Mouse (Mus musculus) lung, postnatal 14 days (tissue): ENCODE measurements around the gene Klrg2.

ENCODE experiments used
- DNase-seq: peaks from one replicate; pipeline ENCODE4 v3.0.0; 2021

Klrg2 gene

DNA sequence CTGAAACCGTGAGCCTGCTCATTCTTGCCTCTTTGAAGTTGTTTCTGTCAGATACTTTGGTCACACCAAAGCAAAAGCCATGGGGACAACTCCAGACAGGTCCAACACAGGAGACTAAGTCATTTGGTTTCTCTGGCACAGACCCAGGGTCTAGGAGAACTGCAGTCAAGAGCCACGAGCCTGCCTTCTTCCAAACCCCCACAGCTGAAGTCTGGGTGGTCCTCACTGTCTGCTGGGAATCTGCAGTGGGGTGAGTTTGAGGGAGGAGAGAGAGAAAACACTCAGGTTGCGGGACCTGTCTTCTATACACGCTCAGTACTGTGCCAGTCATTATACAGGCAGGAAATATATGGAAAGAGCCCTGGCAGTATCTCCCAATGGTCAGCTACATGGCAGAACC, 9.6 kb downstream of the Klrg2 start:
- DNase-seq = no peak

GRCm38 (mm10) chr6:38627081-38627480, 10.0 kb downstream of the Klrg2 start:
- DNase-seq = no peak

DNA sequence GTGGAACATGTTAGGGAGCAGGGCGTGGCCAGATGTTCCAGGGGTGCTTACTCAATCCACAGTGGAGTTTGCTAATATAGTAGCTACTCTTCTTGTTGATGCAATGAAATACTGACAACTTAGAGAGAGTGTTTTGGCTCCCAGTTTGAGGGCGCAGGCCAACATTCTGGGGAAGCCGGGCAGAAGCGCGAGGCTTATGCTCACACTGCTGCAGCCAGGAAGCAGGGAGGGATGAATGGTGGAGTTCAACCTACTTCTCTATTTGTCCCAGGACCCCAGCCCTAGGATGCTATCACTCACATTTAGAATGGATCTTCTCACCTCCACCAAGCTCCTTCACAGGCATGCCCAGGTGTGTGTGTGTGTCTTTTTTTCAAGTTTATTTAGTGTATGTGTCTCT, 11.0 kb downstream of the Klrg2 start:
- no peak for DNase-seq

DNA sequence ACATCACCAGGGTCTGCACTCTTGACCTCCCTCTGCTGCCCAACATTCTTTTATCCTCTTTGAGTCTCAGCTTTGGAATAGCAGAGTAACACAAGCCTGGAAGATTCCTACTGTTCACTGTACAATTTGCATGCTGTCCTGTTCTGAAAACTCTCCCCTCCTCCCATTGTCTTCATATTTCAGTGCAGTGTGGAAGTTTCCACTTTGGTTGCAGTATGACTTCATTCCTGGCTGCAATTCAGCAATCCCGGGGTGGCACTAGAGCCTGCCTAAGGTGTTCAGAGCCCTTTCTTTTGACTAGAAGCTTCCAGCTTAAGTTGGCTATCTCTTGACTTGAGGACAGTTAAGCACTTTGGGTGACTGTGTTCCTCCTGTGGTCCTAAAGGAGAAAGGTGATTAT, 12.6 kb downstream of the Klrg2 start:
- no peak for DNase-seq

GRCm38 (mm10) chr6:38623457-38623856, 13.6 kb downstream of the Klrg2 start:
- no peak for DNase-seq

DNA sequence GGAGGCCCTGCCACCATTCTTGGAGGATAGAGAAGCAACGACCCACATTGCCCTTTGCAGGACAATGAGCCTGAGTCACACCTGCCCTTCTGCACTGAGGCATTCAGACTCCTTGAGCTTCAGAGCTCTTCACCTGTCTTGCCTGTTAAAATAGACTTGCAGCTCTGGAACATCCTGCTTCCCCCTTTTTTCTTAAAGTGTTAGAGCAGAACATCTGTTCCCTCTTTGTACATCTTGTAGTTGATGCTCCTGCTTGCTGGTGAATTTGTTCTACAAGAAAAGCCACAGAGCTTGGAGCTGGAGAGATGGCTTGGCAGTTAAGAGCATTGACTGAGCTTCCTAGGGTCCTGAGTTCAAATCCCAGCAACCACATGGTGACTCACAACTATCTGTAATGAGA, 14.6 kb downstream of the Klrg2 start:
- DNase-seq = no peak

DNA sequence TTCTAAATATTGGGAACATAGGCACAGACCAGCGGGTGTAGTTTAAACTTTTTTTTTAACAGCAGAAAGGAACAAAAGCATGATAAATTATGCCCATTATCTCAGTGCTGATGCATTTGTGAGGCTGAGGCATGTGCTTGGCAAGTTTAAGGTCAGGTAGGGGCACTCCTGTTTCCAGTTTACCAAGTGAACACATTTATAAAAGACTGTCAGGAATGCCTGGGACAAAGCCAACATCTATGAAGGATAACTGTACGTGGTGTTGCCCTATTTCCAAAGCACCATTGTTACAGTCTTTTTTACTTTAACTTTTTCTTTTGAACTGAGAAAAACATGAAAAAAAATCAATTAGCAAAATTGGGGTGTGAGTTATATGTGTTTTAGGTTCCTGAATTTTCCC, 27.1 kb downstream of the Klrg2 start:
- no peak for DNase-seq

DNA sequence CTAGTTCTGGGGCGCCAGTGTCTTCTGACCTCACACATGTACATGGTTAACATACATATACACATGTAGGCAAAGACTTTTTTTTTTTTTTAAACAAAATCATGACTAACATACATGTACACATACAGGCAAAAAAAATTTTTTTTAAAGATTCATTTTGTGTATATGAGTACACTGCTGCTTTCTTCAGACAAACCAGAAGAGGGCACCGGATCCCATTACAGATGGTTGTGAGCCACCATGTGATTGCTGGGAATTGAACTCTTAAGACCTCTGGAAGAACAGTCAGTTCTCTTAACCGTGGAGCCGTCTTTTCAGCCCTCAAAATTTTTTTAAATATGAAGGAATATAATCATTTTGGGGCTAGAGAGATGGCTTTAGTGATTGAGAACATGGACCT, 39.6 kb downstream of the Klrg2 start:
- no peak for DNase-seq

GRCm38 (mm10) chr6:38581711-38582110, 55.3 kb downstream of the Klrg2 start:
- DNase-seq = no peak

- no peak for DNase-seq
These were observed 56.8 kb downstream of the Klrg2 start for GRCm38 (mm10) chr6:38580112-38580857.

GRCm38 (mm10) chr6:38576096-38576495, 60.9 kb downstream of the Klrg2 start:
- DNase-seq = no peak
